Mouse (Mus musculus) lung, adult 18-20 months (tissue): ENCODE measurements around the gene Gpx7.
"Not testable (repeated sequence)": the region's sequence is repeated elsewhere in the genome, so short reads cannot be mapped to it uniquely, and the experiment has no call there.

Source experiments
- DNase-seq, 2 experiments: peaks; one replicate each; pipeline ENCODE4 v3.0.0; 2022; ENCODE audit warnings: mixed read lengths in 2 of 2

The Gpx7 gene

DNA sequence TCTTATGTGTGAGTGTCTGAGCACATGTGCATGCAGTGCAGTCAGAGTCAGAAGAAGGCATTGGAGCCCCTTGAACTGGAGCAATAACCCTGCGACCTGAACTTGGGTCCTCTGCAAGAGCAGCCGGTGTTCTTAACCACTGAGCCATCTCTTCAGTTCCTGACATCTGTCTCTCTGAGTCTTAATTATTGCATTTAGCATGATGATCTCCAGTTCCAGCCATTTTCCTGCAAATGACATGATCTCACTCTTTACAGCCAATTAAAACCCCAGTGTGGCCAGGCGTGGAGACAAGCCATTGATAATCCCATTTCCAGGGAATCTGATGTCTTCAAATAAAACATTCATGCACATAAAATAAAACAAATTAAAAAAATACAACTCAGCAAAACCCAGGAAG, 18.0 kb downstream of the Gpx7 start:
- DNase-seq = no peak

DNA sequence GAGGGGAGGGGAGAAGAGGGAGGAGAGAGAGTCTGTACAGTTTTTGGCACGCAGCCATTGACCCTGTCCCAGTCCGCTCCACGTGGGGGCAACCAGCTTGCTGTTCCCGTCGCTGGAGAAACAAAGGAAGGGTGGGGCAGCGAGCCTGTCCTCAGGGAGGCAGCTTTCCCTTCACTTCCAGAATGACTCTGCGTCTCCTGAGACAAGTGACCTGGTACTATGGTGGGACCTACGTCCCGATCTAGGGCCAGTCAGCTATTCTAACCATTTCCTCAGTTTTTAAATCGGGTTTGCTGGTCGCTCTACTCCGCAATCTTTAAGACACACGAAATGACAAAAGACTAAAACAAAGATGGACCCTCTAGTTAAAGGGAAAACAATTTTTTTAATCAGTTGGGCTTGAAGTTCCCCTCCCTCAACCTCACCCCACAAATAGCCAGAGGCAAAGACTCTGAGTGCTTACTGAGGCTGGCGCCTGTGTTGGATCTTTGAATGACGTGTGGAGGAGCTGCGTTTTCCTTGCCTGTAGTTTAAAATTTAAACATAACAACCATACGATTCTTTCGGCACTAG, 19.0 kb downstream of the Gpx7 start:
- DNase-seq = peak; percentile 74 to 86

DNA sequence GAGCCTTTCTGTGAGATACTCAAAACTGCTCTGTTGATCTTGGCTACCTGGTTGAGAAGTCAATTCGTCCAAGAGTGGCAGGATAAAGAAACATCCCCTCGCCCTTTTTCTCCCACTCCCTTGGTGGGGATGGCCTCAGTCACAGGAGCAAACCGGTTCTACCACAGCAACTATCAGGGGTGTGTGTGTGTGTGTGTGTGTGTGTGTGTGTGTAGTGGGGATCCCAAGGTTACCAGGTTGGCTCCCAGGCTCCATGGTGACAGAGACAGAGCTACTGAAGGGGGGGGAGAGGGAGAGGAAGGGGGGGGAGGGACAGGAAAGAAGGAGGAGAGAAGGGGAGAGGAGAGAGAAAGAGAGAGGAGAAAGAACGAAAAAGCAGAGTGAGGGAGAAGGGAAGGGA, 19.7 kb downstream of the Gpx7 start:
- peak; percentile 21 to 55 for DNase-seq

DNA sequence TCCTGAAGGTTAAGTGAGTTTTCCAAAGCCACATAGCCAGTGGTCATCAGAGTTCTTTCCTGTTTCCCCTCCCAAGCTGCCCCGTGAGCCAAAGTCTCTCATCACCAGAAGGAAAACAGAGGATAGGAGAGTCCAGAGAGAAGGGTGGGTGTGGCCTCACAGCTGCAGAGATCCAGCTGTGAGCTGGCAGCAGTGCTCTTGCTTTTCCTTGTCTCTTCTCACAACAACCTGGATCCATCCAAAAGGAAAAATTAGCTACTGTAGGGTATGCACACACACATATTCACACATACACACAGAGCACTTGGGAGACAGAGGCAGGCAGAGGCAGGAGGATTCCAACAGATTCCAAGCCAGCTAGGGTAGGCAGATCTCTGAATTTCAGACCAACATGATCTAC, 20.7 kb downstream of the Gpx7 start:
- no peak for DNase-seq

DNA sequence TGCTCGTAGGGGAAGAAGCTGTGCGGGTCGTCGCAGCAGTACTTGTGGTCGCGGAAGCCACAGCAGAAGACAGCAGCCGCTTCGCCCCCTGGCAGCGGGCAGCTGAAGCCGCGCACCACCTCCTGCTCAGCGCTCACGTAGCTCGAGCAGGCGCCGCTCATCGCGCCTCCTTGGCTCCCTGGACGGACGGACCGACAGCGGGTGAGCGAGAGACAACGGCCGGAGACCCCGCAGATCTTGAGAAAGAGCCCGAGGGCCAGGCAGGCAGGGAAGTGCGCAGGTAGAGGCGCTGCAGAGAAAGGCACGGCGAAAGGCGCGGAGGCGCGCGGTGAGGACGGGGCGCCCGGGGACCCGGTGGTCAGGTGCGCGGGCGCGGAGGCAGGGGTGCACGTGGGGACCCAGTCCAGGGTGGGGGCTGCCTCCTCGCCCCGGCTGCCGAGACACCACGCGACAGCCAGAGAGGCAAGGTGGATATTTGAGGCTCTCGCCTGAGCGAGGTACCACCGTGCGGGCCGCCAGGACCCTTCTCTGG, 23.5 kb downstream of the Gpx7 start, which contains the start of gene Shisal2a:
Shisal2a (minus strand) TSS at position 167 of the 532 bp plus-strand sequence.
- DNase-seq = no peak

DNA sequence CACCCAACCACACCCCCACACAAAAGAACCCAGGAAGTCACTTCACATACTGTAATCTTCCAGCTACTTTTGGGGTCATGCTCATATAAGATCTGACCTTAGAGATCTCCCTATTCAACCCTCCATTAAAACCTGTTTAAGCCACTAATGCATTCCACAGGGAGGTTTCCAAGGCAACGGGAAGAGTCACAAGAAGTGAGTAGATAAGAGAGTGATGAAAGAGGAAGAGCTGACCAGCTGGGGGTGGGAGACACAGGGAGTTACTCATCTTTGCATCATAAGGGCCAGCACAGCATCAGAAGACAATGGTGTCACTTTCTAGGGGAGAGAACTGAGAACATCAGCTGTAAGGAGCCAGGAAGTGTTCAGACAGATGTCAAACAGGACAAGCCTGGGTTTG, 26.6 kb downstream of the Gpx7 start:
- no peak for DNase-seq

DNA sequence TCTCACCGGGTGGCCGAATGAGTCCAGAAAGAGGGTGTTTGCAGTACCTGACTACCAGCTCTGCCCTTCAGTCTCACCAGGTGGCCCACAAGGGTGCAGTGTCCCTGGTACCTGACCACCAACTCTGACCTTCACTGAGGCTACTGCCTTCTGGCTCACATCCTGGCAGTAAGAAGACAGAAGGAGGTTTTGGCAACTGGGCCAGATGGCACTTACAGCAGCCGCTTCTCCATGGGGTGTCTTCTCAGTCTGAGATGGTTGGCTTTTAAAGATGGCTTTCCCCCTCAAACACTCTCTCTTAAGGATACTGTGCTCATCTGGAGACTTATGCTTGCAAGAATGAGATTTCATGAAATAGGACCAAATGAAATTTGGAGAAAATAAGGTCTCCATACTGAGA, 27.3 kb downstream of the Gpx7 start:
- DNase-seq = no peak

DNA sequence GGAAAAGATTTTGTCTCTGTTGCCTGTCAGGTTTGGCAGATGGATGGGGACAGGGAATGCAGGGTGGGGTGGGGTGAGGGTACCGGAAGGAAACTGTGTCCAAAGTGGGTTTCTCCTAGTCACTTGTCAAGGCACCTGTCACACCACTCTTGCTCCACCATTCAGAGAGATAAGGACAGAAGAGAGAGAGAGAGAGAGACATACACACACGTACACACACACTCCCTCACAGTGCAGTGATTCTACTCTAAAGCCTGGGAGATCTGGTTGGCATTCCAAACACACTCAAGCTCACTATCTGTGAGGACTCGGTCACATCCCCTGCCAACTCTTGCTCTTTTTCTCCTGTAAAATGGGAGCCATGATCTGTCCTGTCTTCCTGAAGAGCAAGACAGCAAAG, 34.6 kb downstream of the Gpx7 start:
- no peak for DNase-seq

DNA sequence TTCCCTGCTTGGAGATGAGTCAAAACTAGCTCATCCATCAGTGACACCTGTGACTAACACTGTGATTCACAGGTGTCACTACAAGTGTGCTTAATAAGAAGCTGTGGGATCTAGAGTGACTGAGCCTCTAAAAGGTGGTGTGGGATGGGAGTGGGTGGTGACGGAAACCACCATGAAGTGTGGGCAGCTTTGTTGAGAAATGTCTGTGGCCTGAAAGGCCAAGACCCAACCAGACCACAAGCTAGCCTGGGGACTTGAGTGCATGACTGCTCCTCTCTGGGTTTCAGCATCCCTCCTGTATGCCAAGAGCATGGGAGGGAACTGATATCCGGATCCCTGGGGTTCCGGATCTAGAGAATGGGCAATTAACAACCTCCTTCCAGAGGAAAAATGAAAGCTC, 35.3 kb downstream of the Gpx7 start:
- DNase-seq = no peak

DNA sequence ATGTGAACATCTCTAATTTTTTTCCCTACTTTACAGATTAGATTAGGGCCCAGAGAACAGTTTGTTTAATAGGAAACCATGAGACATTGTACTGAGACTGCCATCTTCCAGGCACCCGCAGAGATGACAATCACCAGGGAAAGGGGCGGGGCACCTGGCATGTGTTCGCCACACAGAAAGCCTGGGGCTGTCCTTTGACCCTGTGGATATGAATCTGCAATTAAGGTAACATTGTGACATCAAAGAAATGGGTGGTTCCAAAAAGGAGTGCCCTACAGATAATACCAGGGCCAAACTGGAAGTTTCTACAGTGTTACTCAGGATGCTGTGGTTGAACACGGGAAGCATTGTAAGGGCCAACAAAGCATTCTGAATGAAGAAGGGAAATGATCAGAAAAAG, 36.4 kb downstream of the Gpx7 start:
- no peak for DNase-seq

DNA sequence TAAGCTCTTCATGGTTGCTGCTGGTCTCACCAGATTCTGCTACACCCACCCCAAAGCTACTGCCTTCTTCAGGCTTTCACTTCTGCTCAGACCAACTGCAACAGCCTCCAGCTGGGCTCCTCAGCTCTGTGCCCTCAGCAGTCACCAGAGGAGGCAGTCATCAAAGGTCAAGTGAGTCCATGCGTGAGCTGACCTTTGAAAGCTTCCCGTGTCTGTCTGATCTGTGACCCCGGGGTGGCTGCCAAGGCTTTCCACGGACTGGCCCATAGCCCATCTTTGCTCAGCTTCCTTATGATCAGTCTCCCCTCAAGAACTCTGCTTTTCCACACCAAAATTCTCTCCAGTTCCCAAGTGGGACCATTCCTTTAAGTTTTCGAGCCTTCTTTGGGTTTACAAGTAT, 37.5 kb downstream of the Gpx7 start:
- no peak for DNase-seq

DNA sequence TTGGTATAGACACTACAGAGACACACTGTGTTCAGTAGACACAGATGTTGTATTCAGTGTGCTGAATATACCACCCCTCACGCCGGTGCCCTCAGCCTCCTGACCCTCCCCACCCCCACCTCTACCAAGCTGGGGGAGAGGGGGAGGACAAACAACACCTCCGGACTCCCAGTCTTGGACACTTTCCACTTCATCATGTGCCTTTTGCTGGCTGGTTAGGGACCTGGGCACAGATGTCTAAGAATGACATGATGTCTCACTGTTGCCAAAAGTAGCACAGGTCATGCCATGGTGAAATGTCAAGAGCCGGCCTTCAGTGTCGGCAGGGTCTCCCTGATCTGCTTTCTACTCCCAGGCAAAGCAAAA, 42.7 kb downstream of the Gpx7 start:
- no peak for DNase-seq

DNA sequence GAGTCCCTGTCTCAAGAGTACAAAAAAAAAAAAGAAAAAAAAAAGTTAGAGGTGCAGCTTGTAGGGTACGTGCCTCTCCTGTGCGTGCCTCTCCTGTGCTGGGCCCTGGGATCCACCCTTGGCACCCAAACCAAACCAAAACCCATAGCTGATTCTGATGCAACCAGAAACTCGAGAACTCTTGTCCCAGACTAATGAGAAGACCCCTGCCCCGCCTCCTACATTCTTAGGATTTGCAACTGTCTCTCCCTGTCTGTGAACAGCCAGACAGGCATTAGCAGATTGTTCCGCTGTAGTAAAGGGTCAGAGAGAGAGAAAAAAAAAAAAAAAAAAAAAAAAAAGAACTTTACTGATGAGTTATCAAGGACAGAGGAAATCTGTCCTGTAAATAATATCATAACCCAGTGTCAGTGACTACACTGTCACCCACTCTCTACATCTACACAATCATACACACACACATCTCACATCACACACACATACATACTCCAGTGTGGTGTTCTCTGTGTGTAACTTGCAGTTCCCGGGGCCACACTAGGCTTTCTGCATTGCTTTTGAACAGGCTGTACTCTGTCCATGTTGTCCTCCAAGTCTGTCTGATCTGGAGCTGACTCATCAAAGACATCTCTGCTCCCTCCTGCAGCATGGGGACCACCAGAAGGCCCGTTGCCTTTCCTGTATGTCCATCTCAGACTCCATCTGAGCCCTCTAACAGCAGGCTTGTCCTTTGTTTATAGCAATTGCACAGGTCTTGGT, 43.2 kb downstream of the Gpx7 start:
- DNase-seq = no peak

DNA sequence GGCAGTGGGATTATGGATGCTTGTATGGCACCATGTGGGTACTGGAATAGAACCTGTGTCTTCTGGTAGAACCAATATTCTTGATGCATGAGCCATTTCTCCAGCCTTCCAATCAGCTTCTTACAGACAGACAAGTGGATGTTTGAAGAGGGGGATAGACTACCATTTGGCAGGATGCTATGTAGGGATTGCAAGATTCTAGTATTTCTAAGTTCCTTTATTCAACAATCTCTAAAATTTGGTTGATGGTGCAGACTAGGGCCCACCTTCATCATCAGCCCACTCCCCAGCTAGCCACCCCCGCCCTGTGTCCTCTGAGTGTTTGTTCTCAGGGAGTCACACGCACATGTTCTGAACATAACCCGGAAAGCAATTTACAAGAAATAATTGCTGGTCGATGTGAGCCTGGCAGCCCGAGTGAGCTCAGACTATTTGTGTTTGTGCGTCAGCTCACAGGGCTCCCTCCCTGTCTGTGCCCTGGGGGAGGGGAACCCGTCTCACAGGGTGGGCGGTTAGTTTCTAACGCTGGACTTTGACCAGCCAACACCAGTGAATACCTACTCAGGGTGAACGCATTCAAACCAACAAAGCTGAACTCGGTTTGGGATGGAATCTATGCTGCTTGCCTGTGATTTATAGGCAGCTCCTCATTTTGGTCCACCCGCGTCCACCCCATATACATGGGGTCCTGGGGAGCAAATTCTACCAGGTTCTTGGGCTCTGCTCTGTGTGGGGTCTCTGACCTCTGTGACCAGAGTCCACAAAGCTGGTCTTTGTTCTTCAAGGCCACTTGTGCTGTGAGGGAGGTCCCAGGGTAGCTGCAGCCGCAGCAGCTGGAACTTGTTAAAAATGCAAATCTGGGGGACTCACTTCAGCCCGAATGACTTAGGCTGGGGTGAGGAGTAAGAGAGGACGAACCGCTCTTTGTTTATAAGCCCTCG, 44.2 kb downstream of the Gpx7 start:
- DNase-seq = no peak

DNA sequence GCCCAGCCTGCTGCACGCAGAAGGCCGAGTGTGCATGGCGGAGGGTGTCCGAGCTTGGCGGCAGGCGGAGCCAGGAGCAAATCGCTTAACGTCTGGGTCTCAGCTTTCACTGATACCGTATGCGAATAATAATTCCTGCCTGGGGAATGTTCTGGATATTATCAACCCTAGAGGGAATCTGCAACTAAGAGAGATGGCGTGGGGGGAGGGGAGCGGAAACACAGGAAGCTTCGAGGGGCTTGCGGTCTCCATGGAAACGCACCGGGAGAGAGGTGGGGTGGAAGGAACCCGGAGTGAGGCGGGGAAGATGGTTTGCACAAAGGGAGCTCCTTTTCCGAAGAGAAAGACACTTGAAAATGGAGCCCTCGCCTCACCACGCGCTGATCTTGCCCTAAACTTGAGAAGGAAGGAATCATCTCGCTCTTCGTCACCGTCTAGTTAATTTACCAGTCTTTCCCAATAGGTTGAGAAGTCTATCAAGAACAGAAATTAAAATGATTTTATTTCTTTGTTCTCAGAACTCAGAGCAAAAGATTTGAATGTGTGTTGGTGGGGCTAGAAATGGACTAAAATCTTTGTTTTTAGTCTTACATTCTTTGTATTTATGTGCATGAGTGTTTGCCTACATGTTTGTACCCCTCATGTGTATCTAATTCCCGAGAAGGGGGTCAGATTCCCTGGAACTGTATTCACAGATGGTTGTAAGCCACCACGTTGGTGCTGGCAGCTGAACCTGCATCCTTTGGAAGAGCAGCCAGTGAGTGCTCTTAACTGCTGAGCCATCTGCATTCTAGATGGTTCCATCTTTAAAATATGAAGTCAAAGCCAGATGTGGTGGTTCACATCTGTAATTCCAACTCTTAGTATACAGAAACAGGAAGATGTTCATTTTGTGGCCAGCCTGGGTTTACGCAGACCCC, 46.4 kb downstream of the Gpx7 start:
- DNase-seq = no peak

DNA sequence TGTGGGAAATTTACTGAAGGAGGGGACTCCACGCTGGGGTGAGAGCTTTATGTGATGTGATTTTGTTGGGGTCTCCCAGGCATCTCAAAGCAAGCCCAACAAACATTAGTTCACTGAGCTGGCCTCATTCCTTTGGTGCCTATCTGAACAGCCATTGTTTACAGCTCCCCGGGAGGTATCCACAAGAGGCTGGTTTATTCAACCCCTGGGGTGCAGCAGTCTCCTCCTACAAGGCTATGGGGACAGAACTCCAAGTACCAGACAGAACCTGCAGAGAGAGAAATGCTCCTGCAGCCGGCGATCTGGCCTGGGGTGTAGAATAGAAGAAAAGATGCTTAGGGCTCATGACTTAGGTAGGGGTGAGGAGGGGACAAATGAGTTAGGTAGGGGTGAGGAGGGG, 48.3 kb downstream of the Gpx7 start:
- no peak for DNase-seq

DNA sequence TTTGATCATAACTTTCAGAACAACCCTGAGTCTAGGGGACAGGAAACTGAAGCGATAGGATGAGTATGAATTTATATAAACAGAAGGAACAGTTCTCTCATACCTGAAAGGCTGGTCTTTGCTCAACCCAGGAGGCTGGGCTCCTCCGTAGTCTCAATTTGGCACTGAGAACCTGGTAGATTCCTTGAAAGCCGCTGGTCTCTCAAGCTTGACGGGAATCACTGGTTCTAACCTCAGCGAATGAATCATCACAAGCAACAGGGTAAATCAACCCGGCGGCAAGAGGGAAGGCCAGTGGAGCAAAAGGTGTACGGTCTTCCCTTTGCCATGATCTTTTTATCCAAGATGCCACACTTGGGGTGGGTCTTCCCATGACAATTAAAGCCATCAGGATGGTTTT, 49.3 kb downstream of the Gpx7 start:
- no peak for DNase-seq

DNA sequence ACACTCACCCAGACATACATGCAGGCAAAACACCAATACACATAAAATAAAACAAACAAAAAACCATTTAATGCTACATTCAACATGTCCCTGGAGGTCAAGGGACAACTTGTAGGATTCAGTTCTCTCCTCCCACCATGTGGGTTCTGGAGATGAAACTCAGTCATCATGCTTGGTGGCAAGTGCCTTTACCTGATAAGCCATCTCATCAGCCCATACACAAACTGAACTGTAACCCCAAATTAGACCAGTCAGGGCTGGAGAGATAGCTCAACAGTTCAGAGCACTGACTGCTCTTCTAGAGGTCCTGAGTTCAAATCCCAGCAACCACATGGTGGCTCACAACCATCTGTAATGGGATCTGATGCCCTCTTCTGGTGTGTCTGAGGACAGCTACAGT, 53.2 kb downstream of the Gpx7 start:
- DNase-seq = not testable (repeated sequence)

DNA sequence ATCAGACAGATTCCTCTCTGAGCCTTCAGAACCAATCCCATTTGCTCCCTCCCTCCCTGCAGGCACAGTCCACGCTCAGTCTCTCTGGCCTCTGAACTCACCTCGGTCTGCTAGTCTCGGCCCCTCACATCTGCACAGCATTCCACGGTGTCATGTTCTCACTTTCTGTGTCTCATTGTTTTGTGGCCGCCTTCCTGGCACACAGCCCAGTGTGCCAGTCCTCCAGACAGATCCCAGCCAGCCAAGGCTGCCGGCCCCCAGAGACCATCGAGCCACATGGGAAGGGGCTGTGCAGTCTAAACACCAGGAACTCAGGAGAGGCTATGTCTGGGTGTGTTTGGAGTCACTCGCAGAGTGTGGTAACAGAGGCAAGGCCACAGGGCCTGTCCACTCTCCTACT, 55.9 kb downstream of the Gpx7 start:
- DNase-seq = peak; percentile 28 to 41
